9 mouse cellular contexts compared by ENCODE assay signal in the genomic region with DNA sequence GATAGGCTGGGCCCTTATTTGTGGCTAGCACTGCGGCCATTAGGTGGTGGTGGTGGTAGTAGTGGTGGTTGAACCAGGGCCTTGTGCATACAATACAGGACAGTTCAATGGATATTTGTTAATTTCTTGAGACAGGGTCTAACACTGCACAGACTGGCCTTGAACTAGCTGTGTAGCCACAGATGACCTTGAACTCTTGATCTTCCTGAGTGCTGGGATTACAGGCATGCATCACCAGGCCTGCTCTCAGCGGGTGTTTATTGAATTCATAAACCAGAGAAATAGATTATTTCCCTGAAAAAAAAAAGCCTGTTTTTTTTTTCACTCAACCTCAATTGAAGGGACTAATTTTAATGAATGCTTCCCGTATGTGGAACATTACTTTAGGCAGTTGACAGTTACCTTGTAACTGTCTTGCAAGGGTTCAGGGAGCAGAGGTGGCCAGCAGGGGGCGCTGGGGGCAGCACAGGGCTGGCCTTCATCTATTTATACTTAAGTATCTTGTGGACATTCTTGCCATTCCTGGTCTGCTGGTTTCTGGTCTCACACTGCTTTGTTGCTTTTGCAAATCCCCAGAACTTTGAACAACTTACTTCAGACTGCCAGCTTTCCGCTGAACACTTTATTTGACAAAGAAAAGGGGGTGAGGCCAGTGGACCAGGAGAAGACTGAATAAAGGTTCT. TPM values are rescaled to one million over a fixed set of nuclear protein-coding genes. Genes with fewer than 3 reads are reported as not detected.
DNase-seq lines count a peak whose midpoint lies in the region; ATAC-seq and TF ChIP-seq lines count a peak whose summit lies in the region.
"Had no signal": no experiment of that assay in that cellular context is flagged by ENCODE, and none has a peak within 500 bp of the region (broad histone marks: within the 10 kb centered on the region; RNA-seq: fewer than 3 reads in every experiment).

No protein-coding gene starts in this region.

- 0 out of 2 replicates have a peak, but pooled peaks cover 13% of the 10 kb centered on the region for H3K4me1 ChIP-seq in hindbrain, embryonic 10.5 days (replicated peaks)
- peaks cover 39% of the 10 kb centered on the region for H3K4me1 ChIP-seq in hindbrain, embryonic 13.5 days (replicated peaks)
- H3K4me1 ChIP-seq in olfactory bulb, adult 2 months (ENCODE audit: control insufficient read depth, insufficient read depth, low read length) = peaks cover 8% of the 10 kb centered on the region
- H3K4me1 ChIP-seq: embryonic facial prominence, embryonic 12.5 days had no signal

- H3K4me2 ChIP-seq in hindbrain, embryonic 13.5 days = no peak overlapping the region
- H3K4me2 ChIP-seq: embryonic facial prominence, embryonic 12.5 days had no signal

- peak; percentile 76 for DNase-seq in hindbrain, embryonic 10.5 days (ENCODE audit: low spot score)
- peak; percentile 78 for DNase-seq in adrenal gland, adult 2 months
- DNase-seq in embryo, embryonic 11 days = peak; percentile 79
- DNase-seq in heart, postnatal 14 days = peak; percentile 81 to 88
- peak; percentile 48 to 72 for DNase-seq in left cerebral cortex, postnatal 14 days (ENCODE audit: low spot score in 2 of 2)
- peak; percentile 50 for DNase-seq in thymus, postnatal 0 days (ENCODE audit: low spot score)

- H3K36me3 ChIP-seq in hindbrain, embryonic 10.5 days = no peaks in the 10 kb centered on the region
- no peaks in the 10 kb centered on the region for H3K36me3 ChIP-seq in hindbrain, embryonic 13.5 days
- H3K36me3 ChIP-seq: embryonic facial prominence, embryonic 12.5 days had no signal

- H3K4me3 ChIP-seq in hindbrain, embryonic 10.5 days = no peak overlapping the region
- no peak overlapping the region for H3K4me3 ChIP-seq in hindbrain, embryonic 13.5 days
- no peak overlapping the region for H3K4me3 ChIP-seq in olfactory bulb, adult 2 months (ENCODE audit: insufficient read depth, low read depth, low read length)
- H3K4me3 ChIP-seq: embryonic facial prominence, embryonic 12.5 days had no signal

- 46% methylated on average over 5 of the region's 5 CpGs for WGBS in hindbrain, embryonic 10.5 days
- WGBS in hindbrain, embryonic 13.5 days = 43% methylated on average over 5 of the region's 5 CpGs
- WGBS in olfactory bulb, adult 2 months = 71% methylated on average over 5 of the region's 5 CpGs

- no peak for TF ChIP-seq POLR2A in olfactory bulb, adult 2 months (IDR thresholded peaks at IDR 0.05; ENCODE audit: insufficient read depth, low read depth, low read length)

- no peaks in the 10 kb centered on the region for H3K9me3 ChIP-seq in hindbrain, embryonic 10.5 days
- no peaks in the 10 kb centered on the region for H3K9me3 ChIP-seq in hindbrain, embryonic 13.5 days
- H3K9me3 ChIP-seq: embryonic facial prominence, embryonic 12.5 days had no signal

- H3K27me3 ChIP-seq in hindbrain, embryonic 10.5 days (ENCODE audit: insufficient read depth, poor library complexity, severe bottlenecking) = peaks cover 9% of the 10 kb centered on the region
- H3K27me3 ChIP-seq in hindbrain, embryonic 13.5 days = peaks cover 4% of the 10 kb centered on the region; the same call in 1 of the 2 replicates

- intact Hi-C loops in heart, postnatal 14 days (cut with DNase I) = loop anchor here (1.0 to 5.0 kb wide), 3 partner anchors 47 to 297 kb away; no protein-coding TSS in a partner anchor
- intact Hi-C loops in left cerebral cortex, postnatal 14 days (cut with DNase I) = loop anchor here (1.0 to 10.0 kb wide), 2 partner anchors 111 to 245 kb away; no protein-coding TSS in a partner anchor

- ATAC-seq in hindbrain, embryonic 13.5 days (ENCODE audit: low FRiP score) = no peak

- H3K27ac ChIP-seq in hindbrain, embryonic 10.5 days = no peak overlapping the region
- no peak overlapping the region for H3K27ac ChIP-seq in hindbrain, embryonic 13.5 days
- no peak overlapping the region for H3K27ac ChIP-seq in olfactory bulb, adult 2 months (ENCODE audit: insufficient read depth, low read depth, low read length)
- H3K27ac ChIP-seq: embryonic facial prominence, embryonic 12.5 days had no signal

- H3K9ac ChIP-seq in hindbrain, embryonic 13.5 days = no peak overlapping the region
- H3K9ac ChIP-seq: embryonic facial prominence, embryonic 12.5 days had no signal

- TF ChIP-seq CTCF in olfactory bulb, adult 2 months (IDR thresholded peaks at IDR 0.05; ENCODE audit: insufficient read depth, low read depth, low read length) = peak; percentile 55; the same call in 1 of the 2 replicates

RNA-seq across cellular contexts. Expression of a gene that starts 8.6 kb away (rescaled TPM):
- polyA plus RNA-seq in hindbrain, embryonic 10.5 days (2016; fragmentation: Nextera tagmentation; extraction: Ambion mirVana) = 1.0 and 5.6 TPM in 2 replicates
- 14.7 and 15.7 TPM in 2 replicates for polyA plus RNA-seq in hindbrain, embryonic 13.5 days (2015; fragmentation: Nextera tagmentation; extraction: Ambion mirVana)
- total RNA-seq in adrenal gland, adult 2 months (2021) = 1 to 10 TPM in 1 of 2 experiments, under 1 TPM in 1; 0.43 to 1.2 TPM
- polyA plus RNA-seq in adrenal gland, adult 2 months (2012; rRNA removed) = 1.2 and 1.7 TPM in 2 replicates
- total RNA-seq in heart, postnatal 14 days (2021) = 1 to 10 TPM; 3.6 to 4.2 TPM
- total RNA-seq in left cerebral cortex, postnatal 14 days (2021) = 10 to 100 TPM; 13.6 to 14.5 TPM
- polyA plus RNA-seq in olfactory bulb, adult 2 months (2012; ENCODE audit: insufficient read depth, insufficient read length, low replicate concordance, missing spikeins) = not detected in 2 replicates
- 0.58 and 0.75 TPM in 2 replicates for polyA plus RNA-seq in thymus, postnatal 0 days (2015; fragmentation: Nextera tagmentation; extraction: Ambion mirVana)

RNA-seq across cellular contexts. Expression of a gene that starts 53.0 kb away (rescaled TPM):
- 20.6 and 22.0 TPM in 2 replicates for polyA plus RNA-seq in hindbrain, embryonic 10.5 days (2016; fragmentation: Nextera tagmentation; extraction: Ambion mirVana)
- polyA plus RNA-seq in hindbrain, embryonic 13.5 days (2015; fragmentation: Nextera tagmentation; extraction: Ambion mirVana) = 20.1 and 21.4 TPM in 2 replicates
- 10 to 100 TPM; 21.7 to 22.4 TPM for total RNA-seq in adrenal gland, adult 2 months (2021)
- 42.8 and 47.8 TPM in 2 replicates for polyA plus RNA-seq in adrenal gland, adult 2 months (2012; rRNA removed)
- total RNA-seq in heart, postnatal 14 days (2021) = 10 to 100 TPM; 22.6 to 25.1 TPM
- total RNA-seq in left cerebral cortex, postnatal 14 days (2021) = 10 to 100 TPM; 22.9 to 28.2 TPM
- not detected in 2 replicates for polyA plus RNA-seq in olfactory bulb, adult 2 months (2012; ENCODE audit: insufficient read depth, insufficient read length, low replicate concordance, missing spikeins)
- 13.0 and 14.8 TPM in 2 replicates for polyA plus RNA-seq in thymus, postnatal 0 days (2015; fragmentation: Nextera tagmentation; extraction: Ambion mirVana)

Comparison
In these comparisons a context has a peak if more than half of its experiments do, and no peak if none do; other contexts are left out.
1. RNA of a gene that starts 53.0 kb away (polyA plus RNA-seq): 42.8 to 47.8 TPM in adrenal gland, adult 2 months, 20.6 to 22.0 TPM in hindbrain, embryonic 10.5 days, 20.1 to 21.4 TPM in hindbrain, embryonic 13.5 days and 13.0 to 14.8 TPM in thymus, postnatal 0 days; not detected in olfactory bulb, adult 2 months; every median in the first group is over 10 times any median in the second.
2. Peak in every context shown above with its lines, with median percentiles within 50 percentile points of each other: DNase-seq.